Mouse (Mus musculus) heart, embryonic 10.5 days (tissue): ENCODE measurements around the gene Usp36. TPM values are rescaled to one million over a fixed set of nuclear protein-coding genes. Genes with fewer than 3 reads are reported as not detected.

ENCODE experiments used
- DNase-seq: peaks from one replicate; pipeline ENCODE4 v3.0.0-alpha.2; 2017; ENCODE audit warnings: low spot score
- H3K27ac ChIP-seq: fragments of 300-500 bp; sonication (generic); 2 replicates; pipeline ENCODE4 v1.5.1; 2016; ENCODE audit warnings: mild to moderate bottlenecking
- H3K27me3 ChIP-seq: fragments of 300-500 bp; sonication (generic); 2 replicates; pipeline ENCODE4 v1.6.1; 2016; ENCODE audit warnings: mild to moderate bottlenecking; ENCODE audit not compliant: poor library complexity, insufficient read depth, severe bottlenecking
- H3K36me3 ChIP-seq: fragments of 300-500 bp; sonication (generic); 2 replicates; pipeline ENCODE4 v1.6.1; 2016; ENCODE audit warnings: mild to moderate bottlenecking, moderate library complexity
- H3K4me1 ChIP-seq: fragments of 300-500 bp; sonication (generic); 2 replicates; pipeline ENCODE4 v1.6.1; 2016; ENCODE audit warnings: mild to moderate bottlenecking
- H3K4me3 ChIP-seq: fragments of 300-500 bp; sonication (generic); 2 replicates; pipeline ENCODE4 v1.5.1; 2016; ENCODE audit warnings: mild to moderate bottlenecking, moderate library complexity
- H3K9me3 ChIP-seq: fragments of 300-500 bp; sonication (generic); 2 replicates; pipeline ENCODE4 v1.6.1; 2016; ENCODE audit warnings: mild to moderate bottlenecking, moderate library complexity
- WGBS: fragments of 180-500 bp; shearing (Covaris S2); methylation state at CpG from one replicate; pipeline ENCODE4 v1.1.7; 2016; 5-methylcytosine and 5-hydroxymethylcytosine counted together
- polyA plus RNA-seq: library from polyadenylated mRNA; unstranded; fragments of >200 nt; fragmentation: Nextera tagmentation; extraction: Ambion mirVana; gene quantifications from 2 replicates; pipeline ENCODE4 v1.2.1, GENCODE M21; 2016

Usp36 gene
- polyA plus RNA-seq, 1 experiment from 2014 or later, result 22.4 TPM

DNA sequence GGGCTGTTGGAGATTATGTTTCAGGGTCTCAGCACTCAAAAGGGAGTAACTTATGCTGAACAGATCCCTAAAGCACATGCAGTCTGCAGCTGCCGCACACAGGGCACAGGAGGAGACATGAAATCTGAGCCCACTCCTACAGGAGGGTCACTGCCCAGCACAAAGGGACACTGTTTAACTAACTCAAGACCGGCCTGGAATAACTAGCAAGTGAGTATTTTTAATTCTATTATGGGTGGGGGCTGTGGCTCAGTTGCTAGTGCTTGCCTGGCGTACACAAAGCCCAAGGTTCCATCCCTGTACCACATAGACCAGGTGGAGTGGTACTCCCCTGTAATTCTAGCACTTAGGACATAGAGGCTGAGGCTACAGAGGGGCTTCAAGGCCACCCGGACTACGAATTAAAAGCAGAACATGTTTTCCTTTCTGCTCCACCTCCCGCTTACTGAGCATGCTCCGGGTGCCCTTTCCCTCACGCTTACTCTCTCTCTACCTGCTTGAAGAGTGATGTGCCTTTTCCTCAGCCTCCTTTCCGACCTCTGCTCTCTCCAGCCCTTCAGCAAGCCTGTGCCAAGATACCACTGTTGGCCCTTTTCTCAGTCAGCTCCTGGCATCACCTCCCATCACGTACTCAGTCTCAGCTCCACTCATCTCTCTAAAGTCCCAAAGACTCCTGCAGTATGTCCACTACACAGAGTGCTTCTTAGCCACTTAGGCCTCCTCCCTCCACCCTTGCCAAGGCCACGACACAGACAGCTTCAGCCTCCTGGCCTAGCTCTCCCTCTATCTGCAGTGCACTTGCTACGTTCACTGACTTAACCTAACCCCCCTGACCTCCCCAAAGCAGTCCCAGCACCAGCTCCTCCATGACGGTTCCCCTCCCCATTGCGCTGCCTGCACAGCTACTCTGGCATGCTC lies 50.5 kb downstream of the Usp36 start:
- Histone ChIP-seq H3K36me3 (no peaks in the 10 kb centered on the region), H3K4me3 (no peak overlapping the region), H3K9me3 (no peaks in the 10 kb centered on the region), H3K27me3 (no peaks in the 10 kb centered on the region), H3K27ac (peak overlapping the region; percentile 59), H3K4me1 (peaks cover 54% of the 10 kb centered on the region)
- 59% methylated on average over 14 of the region's 14 CpGs for WGBS
- no peak for DNase-seq

DNA sequence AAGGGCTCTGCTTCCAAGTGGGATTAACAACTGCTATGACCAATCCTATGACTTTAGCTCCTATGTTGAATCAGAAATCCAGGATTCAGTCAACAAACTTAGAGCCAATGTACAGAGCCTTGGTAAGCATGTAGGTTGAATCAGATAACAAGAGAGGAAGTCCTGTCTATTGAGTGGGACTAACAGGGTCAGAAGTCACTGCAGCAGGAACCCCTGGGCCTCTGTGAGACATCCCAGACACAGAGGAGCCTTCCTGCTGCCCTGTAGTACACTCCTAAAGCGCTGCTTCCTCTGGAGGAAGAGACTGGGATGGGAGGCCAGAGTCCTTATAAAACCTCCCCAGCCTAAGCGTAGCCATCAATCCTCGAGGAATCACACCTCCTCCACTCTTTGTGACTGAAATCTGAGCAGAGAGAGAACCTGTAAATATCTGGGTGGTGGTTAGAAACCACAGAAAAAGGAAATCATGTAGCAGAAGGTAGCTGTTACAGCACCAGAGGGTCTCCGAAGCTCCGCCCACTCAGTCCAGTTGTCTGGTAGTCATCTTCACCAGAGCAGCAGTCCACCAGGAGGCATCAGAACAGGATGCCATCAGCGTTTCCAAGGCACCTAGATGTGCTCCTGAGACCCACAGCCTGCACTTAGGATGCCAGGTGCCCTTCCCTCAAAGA lies 53.4 kb downstream of the Usp36 start:
- peaks cover 63% of the 10 kb centered on the region for H3K4me1 ChIP-seq
- H3K4me3 ChIP-seq, result no peak overlapping the region
- 47% methylated on average over 6 of the region's 6 CpGs for WGBS
- H3K27me3 ChIP-seq, result no peaks in the 10 kb centered on the region
- no peak for DNase-seq
- H3K27ac ChIP-seq, result peak overlapping the region; percentile 59
- no peaks in the 10 kb centered on the region for H3K36me3 ChIP-seq
- no peaks in the 10 kb centered on the region for H3K9me3 ChIP-seq

DNA sequence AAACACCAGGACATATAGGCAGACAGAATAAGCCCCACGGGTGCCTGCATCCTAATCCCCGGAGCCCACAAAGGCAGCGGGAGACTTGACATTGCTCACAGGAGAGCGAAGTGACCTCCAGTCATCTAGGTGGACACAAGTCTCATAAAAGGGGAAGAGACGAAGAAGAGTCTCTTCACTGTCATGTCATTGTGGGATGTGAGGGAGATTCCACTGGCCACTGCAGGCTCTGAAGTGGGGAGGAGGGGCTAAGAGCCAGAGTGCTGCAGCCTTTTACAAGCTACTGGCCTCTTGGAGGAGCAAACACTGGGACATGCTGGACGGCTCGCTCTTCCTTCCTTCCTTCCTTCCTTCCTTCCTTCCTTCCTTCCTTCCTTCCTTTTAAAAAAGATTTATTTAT lies 55.1 kb downstream of the Usp36 start:
- Histone ChIP-seq H3K4me3 (no peak overlapping the region), H3K27ac (peak overlapping the region; percentile 69; the same call in 1 of the 2 replicates), H3K27me3 (no peaks in the 10 kb centered on the region), H3K9me3 (no peaks in the 10 kb centered on the region), H3K4me1 (peaks cover 61% of the 10 kb centered on the region), H3K36me3 (no peaks in the 10 kb centered on the region)
- WGBS, result 72% methylated on average over 7 of the region's 7 CpGs
- no peak for DNase-seq

DNA sequence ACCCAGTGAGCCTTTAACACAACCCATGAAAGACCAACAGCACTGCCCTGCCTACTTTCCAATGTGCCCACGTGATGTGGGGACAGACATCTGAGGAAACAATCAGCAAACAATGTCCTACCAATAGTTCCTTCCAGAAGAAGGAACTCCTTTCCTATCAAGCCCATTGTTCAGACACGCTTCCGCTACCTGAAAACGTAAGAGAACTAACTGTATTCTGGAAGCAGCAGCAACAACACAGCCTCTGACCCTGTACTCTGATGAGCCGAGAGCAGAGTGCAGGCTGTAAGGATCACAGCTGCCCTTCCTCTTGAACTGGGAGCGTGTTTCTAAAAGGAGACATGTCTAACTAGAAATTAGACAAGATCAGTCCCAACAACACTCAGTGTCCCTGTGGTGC lies 55.5 kb downstream of the Usp36 start:
- Histone ChIP-seq H3K4me1 (peaks cover 57% of the 10 kb centered on the region), H3K36me3 (no peaks in the 10 kb centered on the region), H3K27me3 (no peaks in the 10 kb centered on the region), H3K4me3 (no peak overlapping the region), H3K27ac (peak overlapping the region; percentile 69; the same call in 1 of the 2 replicates), H3K9me3 (no peaks in the 10 kb centered on the region)
- 62% methylated on average over 6 of the region's 6 CpGs for WGBS
- no peak for DNase-seq

DNA sequence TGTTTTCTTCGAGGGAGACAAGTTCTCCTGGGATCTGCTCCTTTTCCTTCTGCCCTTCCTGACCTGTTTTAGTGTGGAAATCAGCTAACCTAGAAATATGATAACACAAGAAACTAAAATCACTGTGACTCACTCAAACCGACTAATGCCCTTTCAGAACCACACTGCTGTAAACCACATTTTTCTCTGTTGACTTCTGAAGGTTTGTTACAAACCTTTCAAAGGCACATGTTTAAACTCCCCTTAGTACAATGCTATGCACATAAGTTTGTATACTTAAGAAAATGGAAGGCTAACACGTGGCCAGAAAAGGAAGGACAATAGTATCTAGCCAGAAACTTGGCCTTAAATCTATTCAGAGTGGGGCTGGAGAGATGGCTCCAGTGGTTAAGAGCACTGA lies 56.1 kb downstream of the Usp36 start:
- peaks cover 51% of the 10 kb centered on the region for H3K4me1 ChIP-seq
- 59% methylated on average over 3 of the region's 3 CpGs for WGBS
- H3K36me3 ChIP-seq, result no peaks in the 10 kb centered on the region
- no peak overlapping the region for H3K4me3 ChIP-seq
- H3K9me3 ChIP-seq, result no peaks in the 10 kb centered on the region
- no peaks in the 10 kb centered on the region for H3K27me3 ChIP-seq
- H3K27ac ChIP-seq, result no peak overlapping the region
- no peak for DNase-seq

DNA sequence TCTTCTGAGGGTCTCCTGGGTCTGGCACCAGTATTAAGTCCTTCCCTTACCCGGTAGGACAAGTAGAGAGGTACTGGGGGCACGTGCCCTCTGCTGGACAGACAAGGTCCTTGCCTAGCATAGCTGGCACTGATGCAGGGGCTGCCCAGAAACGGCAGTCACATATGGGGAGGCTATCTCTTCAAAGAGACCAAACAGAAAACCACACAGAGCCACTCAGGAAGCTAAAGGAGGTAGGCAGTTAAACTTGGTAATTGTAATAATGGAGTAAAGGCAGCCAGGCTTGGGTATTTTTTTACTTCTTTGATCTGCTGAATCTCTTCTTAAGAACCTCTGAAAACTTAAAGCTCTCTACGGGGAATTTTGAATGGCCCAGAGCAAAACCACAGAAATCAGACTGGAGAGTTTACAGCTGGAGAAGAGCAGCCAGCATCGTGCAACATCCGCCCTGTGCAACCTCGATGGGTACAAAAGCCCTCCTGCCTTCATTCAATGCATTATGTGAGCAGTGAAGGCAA lies 57.7 kb downstream of the Usp36 start:
- Histone ChIP-seq H3K36me3 (no peaks in the 10 kb centered on the region), H3K4me1 (peaks cover 38% of the 10 kb centered on the region), H3K9me3 (no peaks in the 10 kb centered on the region), H3K27me3 (no peaks in the 10 kb centered on the region), H3K4me3 (no peak overlapping the region), H3K27ac (no peak overlapping the region; the same call in 1 of the 2 replicates)
- DNase-seq, result no peak
- WGBS, result 58% methylated on average over 7 of the region's 7 CpGs

DNA sequence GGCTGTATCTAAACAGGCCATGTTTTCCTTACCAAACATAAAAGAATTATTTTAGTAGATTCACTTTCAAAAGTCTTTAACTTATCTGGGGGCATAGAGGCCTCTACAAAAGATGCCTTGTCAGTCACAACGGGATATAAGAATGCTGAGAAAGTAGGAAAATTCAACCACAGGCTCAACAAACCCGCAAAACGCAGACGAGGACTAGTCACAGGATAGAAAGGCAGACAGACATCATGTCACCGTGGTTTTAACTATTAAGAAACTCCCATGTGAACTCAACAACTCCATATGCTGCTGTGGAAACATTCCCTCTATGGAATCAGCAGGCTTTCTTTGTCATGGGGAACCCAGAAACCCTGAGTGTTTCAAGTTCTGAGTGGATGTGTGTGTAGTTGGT lies 60.1 kb downstream of the Usp36 start:
- DNase-seq, result no peak
- Histone ChIP-seq H3K4me1 (peaks cover 27% of the 10 kb centered on the region), H3K9me3 (no peaks in the 10 kb centered on the region), H3K36me3 (no peaks in the 10 kb centered on the region), H3K27ac (no peak overlapping the region), H3K4me3 (no peak overlapping the region), H3K27me3 (no peaks in the 10 kb centered on the region)
- whole genome bisulfite sequencing, result 84% methylated on average over 5 of the region's 5 CpGs

DNA sequence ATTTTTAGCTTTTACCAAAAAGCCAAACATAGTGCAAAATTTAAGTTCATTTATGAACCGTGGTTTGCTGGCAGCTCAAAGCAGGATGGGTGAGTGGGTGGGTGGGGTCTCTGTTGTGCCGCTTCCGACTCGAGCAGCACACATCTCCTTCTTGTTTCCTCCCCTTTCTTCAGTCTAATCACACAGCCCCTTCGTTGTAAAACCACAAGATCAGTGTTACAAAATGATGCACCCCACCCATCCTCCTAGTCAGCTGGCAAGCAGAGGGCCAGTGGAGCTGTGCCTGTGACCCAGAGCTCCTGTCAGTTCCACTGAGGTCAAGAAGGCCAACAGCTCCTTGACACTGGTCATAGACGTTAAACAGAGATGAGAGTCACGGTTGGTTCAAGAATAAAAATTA lies 62.4 kb downstream of the Usp36 start:
- H3K9me3 ChIP-seq, result no peaks in the 10 kb centered on the region
- no peak overlapping the region for H3K4me3 ChIP-seq
- H3K27me3 ChIP-seq, result no peaks in the 10 kb centered on the region
- peaks cover 33% of the 10 kb centered on the region for H3K4me1 ChIP-seq
- H3K36me3 ChIP-seq, result no peaks in the 10 kb centered on the region
- H3K27ac ChIP-seq, result no peak overlapping the region
- 68% methylated on average over 7 of the region's 7 CpGs for WGBS
- no peak for DNase-seq

DNA sequence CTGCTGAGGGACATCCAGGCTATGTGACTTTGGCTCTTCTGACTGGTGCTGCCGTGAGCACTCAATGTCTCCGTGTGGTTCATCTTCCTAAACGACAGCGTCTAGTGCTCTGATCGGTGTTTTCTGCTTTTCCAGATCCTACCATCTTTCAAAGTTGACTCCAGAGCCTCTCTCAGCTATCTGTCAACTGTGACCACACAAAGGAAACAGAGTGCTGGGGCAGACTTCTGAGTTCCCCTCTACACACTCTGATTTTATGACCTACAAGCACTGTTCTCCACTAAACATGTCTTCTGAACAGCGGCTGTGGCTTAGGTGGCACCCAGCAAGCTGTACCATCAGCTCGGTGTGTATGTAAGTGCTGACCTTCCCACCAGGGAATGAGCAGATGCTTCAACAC lies 63.2 kb downstream of the Usp36 start:
- H3K27me3 ChIP-seq, result no peaks in the 10 kb centered on the region
- WGBS, result 87% methylated on average over 7 of the region's 7 CpGs
- no peak overlapping the region for H3K4me3 ChIP-seq
- no peak for DNase-seq
- H3K4me1 ChIP-seq, result peaks cover 28% of the 10 kb centered on the region
- no peak overlapping the region for H3K27ac ChIP-seq
- H3K36me3 ChIP-seq, result no peaks in the 10 kb centered on the region
- no peaks in the 10 kb centered on the region for H3K9me3 ChIP-seq

DNA sequence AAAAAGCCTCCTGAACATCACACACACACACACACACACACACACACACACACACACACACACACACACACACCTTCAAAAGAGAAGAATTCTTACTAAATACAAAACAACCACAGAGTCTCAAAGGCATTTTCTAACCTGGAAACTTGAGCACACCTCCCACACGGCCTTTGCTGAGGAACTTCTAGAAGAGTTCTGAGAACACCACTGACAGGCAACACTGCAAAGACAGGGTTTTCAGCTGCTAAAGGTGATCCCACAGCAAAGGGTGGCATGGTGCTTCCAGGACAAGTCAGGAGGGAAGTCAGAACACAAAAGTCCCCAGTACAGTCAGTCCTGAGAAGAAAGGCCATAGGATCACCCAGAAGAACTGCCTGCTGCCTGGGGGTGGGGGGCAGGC lies 64.2 kb downstream of the Usp36 start:
- Histone ChIP-seq H3K36me3 (no peaks in the 10 kb centered on the region), H3K4me3 (no peak overlapping the region), H3K9me3 (no peaks in the 10 kb centered on the region), H3K27ac (no peak overlapping the region), H3K27me3 (no peaks in the 10 kb centered on the region), H3K4me1 (peaks cover 26% of the 10 kb centered on the region)
- 62% methylated on average over 1 of the region's 1 CpGs for WGBS
- DNase-seq, result no peak

DNA sequence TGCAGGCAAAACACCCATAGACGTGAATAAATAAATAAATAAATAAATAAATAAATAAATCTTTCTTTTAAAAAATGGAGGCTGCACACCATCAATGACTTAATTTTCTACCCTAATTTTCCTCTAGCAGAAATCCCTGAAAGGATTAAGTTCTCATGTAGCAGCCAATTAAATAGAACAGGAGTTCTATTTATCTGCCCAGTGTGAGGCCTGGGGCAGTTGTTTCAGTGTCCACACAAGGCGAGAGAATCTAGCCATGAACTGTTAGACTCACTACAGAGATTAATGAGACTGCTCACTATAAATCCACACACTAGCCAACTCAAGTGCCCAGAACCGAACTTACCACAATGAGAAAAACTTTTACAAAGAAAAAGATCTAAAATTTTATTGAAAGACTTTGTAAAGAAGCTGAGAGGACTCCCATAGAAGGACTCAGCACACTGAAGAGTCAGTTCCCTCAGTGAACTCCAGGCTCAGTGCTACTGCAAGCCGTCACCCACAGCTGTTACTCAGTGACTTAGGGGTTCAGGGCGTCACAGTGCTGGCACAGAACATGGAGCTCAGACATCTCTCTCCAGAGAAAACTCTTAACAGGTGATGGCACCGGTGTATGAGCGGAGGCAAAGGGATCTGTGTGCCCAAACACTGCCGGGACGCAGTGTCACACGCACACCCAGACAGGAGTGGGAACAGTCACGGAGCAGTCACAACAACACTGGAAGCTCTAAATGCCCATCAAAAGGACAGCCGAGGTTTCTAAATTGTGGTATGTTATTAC lies 64.8 kb downstream of the Usp36 start:
- no peak overlapping the region for H3K4me3 ChIP-seq
- peaks cover 22% of the 10 kb centered on the region for H3K4me1 ChIP-seq
- no peaks in the 10 kb centered on the region for H3K27me3 ChIP-seq
- no peak overlapping the region for H3K27ac ChIP-seq
- whole genome bisulfite sequencing, result 81% methylated on average over 12 of the region's 12 CpGs
- no peaks in the 10 kb centered on the region for H3K36me3 ChIP-seq
- no peak for DNase-seq
- no peaks in the 10 kb centered on the region for H3K9me3 ChIP-seq

DNA sequence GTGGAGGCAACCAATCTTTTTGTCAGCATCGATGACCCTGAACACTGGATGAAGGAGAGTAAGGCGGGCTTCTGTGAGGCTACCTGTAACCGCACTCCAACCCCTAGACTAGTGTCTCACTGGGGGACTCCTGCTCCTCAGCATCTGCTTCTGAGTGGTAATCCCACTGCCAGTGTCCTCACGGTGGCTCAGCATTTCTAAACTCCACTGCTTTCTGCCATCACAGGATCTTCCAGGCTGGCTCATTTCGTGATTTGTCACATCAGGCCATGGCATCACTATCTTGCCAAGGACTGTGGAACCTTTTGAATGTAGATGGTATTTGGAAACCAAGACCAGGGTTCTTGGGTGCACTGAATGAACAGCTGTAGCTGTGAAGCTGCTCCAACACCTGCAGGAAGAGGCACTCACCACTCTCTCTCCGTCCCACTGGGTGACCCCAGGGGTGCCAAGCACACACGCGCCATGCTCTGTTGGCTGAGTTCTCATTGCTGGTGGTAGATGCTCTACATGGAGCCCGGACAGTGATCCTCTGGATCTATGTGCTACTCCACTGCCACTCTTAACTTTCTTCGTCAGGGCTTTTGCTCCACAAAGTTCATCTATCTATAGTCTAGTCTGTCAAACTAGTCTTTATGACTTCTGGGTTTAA lies 66.5 kb downstream of the Usp36 start:
- Histone ChIP-seq H3K27me3 (no peaks in the 10 kb centered on the region), H3K4me1 (peaks cover 20% of the 10 kb centered on the region), H3K4me3 (no peak overlapping the region), H3K9me3 (no peaks in the 10 kb centered on the region), H3K27ac (no peak overlapping the region), H3K36me3 (no peaks in the 10 kb centered on the region)
- WGBS, result 79% methylated on average over 10 of the region's 10 CpGs
- no peak for DNase-seq
